Mouse (Mus musculus): ENCODE data around the gene Tnpo1. TPM values are rescaled to one million over a fixed set of nuclear protein-coding genes. Genes with fewer than 3 reads are reported as not detected.
"Not testable (repeated sequence)": the region's sequence is repeated elsewhere in the genome, so short reads cannot be mapped to it uniquely, and the experiment has no call there.

Gene Tnpo1
- polyA plus RNA-seq, 1 experiment from 2014 or later: 40.3 TPM

- H3K27ac ChIP-seq (replicated peaks; ENCODE audit: low read depth, low read length); H3K4me1 ChIP-seq (ENCODE audit: control insufficient read depth, insufficient read depth, low read length); H3K27me3 ChIP-seq (replicated peaks; ENCODE audit: control insufficient read depth, insufficient read depth, low read length); H3K9ac ChIP-seq (ENCODE audit: low read depth, low read length); DNase-seq (ENCODE audit: low spot score); H3K9me3 ChIP-seq (ENCODE audit: control insufficient read depth, low read length); H3K4me3 ChIP-seq (ENCODE audit: low read depth, low read length); ATAC-seq (ENCODE audit: low read depth); H3K36me3 ChIP-seq (ENCODE audit: control insufficient read depth, insufficient read depth, low read length); H3K4me2 ChIP-seq (ENCODE audit: low read depth, low read length): not testable (repeated sequence)
- WGBS: 71% methylated on average over 4 of the region's 4 CpGs
Observed at GRCm38 (mm10) chr13:98816981-98817660, 109.1 kb downstream of the Tnpo1 start.

- ATAC-seq (ENCODE audit: low read depth): no peak
- WGBS: 83% methylated on average over 9 of the region's 9 CpGs
- DNase-seq (ENCODE audit: low spot score): no peak
- H3K4me3 ChIP-seq (ENCODE audit: low read depth, low read length): no peak overlapping the region
- no peak overlapping the region for H3K9ac ChIP-seq (ENCODE audit: low read depth, low read length)
- no peaks in the 10 kb centered on the region for H3K9me3 ChIP-seq (ENCODE audit: control insufficient read depth, low read length)
- no peaks in the 10 kb centered on the region for H3K27me3 ChIP-seq (replicated peaks; ENCODE audit: control insufficient read depth, insufficient read depth, low read length)
- H3K36me3 ChIP-seq (ENCODE audit: control insufficient read depth, insufficient read depth, low read length): no peaks in the 10 kb centered on the region
- H3K4me1 ChIP-seq (ENCODE audit: control insufficient read depth, insufficient read depth, low read length): peaks cover 9% of the 10 kb centered on the region
- no peak overlapping the region for H3K4me2 ChIP-seq (ENCODE audit: low read depth, low read length)
- no peak overlapping the region for H3K27ac ChIP-seq (replicated peaks; ENCODE audit: low read depth, low read length)
Observed at GRCm38 (mm10) chr13:98816571-98816970, 109.6 kb downstream of the Tnpo1 start.

GRCm38 (mm10) chr13:98815147-98815785 lies 110.9 kb downstream of the Tnpo1 start, which contains the start of gene Fcho2:
Fcho2 (minus strand) TSS chr13:98815449.
- DNase-seq (ENCODE audit: low spot score): peak; percentile 98
- Histone ChIP-seq H3K4me3 (ENCODE audit: low read depth, low read length) (peak within 1 kb of the TSS; percentile 91), H3K9ac (ENCODE audit: low read depth, low read length) (peak within 1 kb of the TSS; percentile 98), H3K4me2 (ENCODE audit: low read depth, low read length) (peak within 1 kb of the TSS; percentile 62), H3K36me3 (ENCODE audit: control insufficient read depth, insufficient read depth, low read length) (no peaks in the 10 kb centered on the region), H3K9me3 (ENCODE audit: control insufficient read depth, low read length) (no peaks in the 10 kb centered on the region), H3K27me3 (replicated peaks; ENCODE audit: control insufficient read depth, insufficient read depth, low read length) (no peaks in the 10 kb centered on the region), H3K27ac (replicated peaks; ENCODE audit: low read depth, low read length) (peak within 1 kb of the TSS; percentile 98), H3K4me1 (ENCODE audit: control insufficient read depth, insufficient read depth, low read length) (peaks cover 9% of the 10 kb centered on the region)
- ATAC-seq (ENCODE audit: low read depth): peak; percentile 98
- under 1% methylated on average over 41 of the region's 61 CpGs for WGBS

GRCm38 (mm10) chr13:98814275-98815040 lies 111.7 kb downstream of the Tnpo1 start:
- H3K4me1 ChIP-seq (ENCODE audit: control insufficient read depth, insufficient read depth, low read length): peaks cover 9% of the 10 kb centered on the region
- peak overlapping the region; percentile 62 for H3K4me2 ChIP-seq (ENCODE audit: low read depth, low read length)
- peak overlapping the region; percentile 98 for H3K9ac ChIP-seq (ENCODE audit: low read depth, low read length)
- peak; percentile 54 for DNase-seq (ENCODE audit: low spot score)
- H3K4me3 ChIP-seq (ENCODE audit: low read depth, low read length): peak overlapping the region; percentile 91
- H3K9me3 ChIP-seq (ENCODE audit: control insufficient read depth, low read length): no peaks in the 10 kb centered on the region
- peak overlapping the region; percentile 98 for H3K27ac ChIP-seq (replicated peaks; ENCODE audit: low read depth, low read length)
- peak; percentile 30 for ATAC-seq (ENCODE audit: low read depth)
- no peaks in the 10 kb centered on the region for H3K27me3 ChIP-seq (replicated peaks; ENCODE audit: control insufficient read depth, insufficient read depth, low read length)
- WGBS: under 1% methylated on average over 17 of the region's 81 CpGs
- no peaks in the 10 kb centered on the region for H3K36me3 ChIP-seq (ENCODE audit: control insufficient read depth, insufficient read depth, low read length)

GRCm38 (mm10) chr13:98813596-98814274 lies 112.4 kb downstream of the Tnpo1 start:
- H3K27me3 ChIP-seq (replicated peaks; ENCODE audit: control insufficient read depth, insufficient read depth, low read length): no peaks in the 10 kb centered on the region
- H3K36me3 ChIP-seq (ENCODE audit: control insufficient read depth, insufficient read depth, low read length): no peaks in the 10 kb centered on the region
- H3K9me3 ChIP-seq (ENCODE audit: control insufficient read depth, low read length): no peaks in the 10 kb centered on the region
- H3K4me3 ChIP-seq (ENCODE audit: low read depth, low read length): peak overlapping the region; percentile 91
- peak overlapping the region; percentile 62 for H3K4me2 ChIP-seq (ENCODE audit: low read depth, low read length)
- no peak for DNase-seq (ENCODE audit: low spot score)
- peaks cover 9% of the 10 kb centered on the region for H3K4me1 ChIP-seq (ENCODE audit: control insufficient read depth, insufficient read depth, low read length)
- ATAC-seq (ENCODE audit: low read depth): no peak
- H3K27ac ChIP-seq (replicated peaks; ENCODE audit: low read depth, low read length): peak overlapping the region; percentile 98
- WGBS: 26% methylated on average over 12 of the region's 12 CpGs
- H3K9ac ChIP-seq (ENCODE audit: low read depth, low read length): peak overlapping the region; percentile 98

- DNase-seq (ENCODE audit: low spot score): no peak
- ATAC-seq (ENCODE audit: low read depth): no peak
- Histone ChIP-seq H3K4me1 (ENCODE audit: control insufficient read depth, insufficient read depth, low read length) (peaks cover 9% of the 10 kb centered on the region), H3K9ac (ENCODE audit: low read depth, low read length) (no peak overlapping the region), H3K36me3 (ENCODE audit: control insufficient read depth, insufficient read depth, low read length) (no peaks in the 10 kb centered on the region), H3K27ac (replicated peaks; ENCODE audit: low read depth, low read length) (no peak overlapping the region), H3K9me3 (ENCODE audit: control insufficient read depth, low read length) (no peaks in the 10 kb centered on the region), H3K27me3 (replicated peaks; ENCODE audit: control insufficient read depth, insufficient read depth, low read length) (no peaks in the 10 kb centered on the region), H3K4me2 (ENCODE audit: low read depth, low read length) (peak overlapping the region; percentile 62), H3K4me3 (ENCODE audit: low read depth, low read length) (peak overlapping the region; percentile 91)
- WGBS: 86% methylated on average over 2 of the region's 2 CpGs
Observed at GRCm38 (mm10) chr13:98813167-98813566, 113.0 kb downstream of the Tnpo1 start.

- no peak overlapping the region for H3K4me2 ChIP-seq (ENCODE audit: low read depth, low read length)
- no peaks in the 10 kb centered on the region for H3K27me3 ChIP-seq (replicated peaks; ENCODE audit: control insufficient read depth, insufficient read depth, low read length)
- 68% methylated on average over 4 of the region's 4 CpGs for WGBS
- no peak overlapping the region for H3K27ac ChIP-seq (replicated peaks; ENCODE audit: low read depth, low read length)
- H3K9me3 ChIP-seq (ENCODE audit: control insufficient read depth, low read length): no peaks in the 10 kb centered on the region
- H3K4me1 ChIP-seq (ENCODE audit: control insufficient read depth, insufficient read depth, low read length): peaks cover 9% of the 10 kb centered on the region
- no peak overlapping the region for H3K4me3 ChIP-seq (ENCODE audit: low read depth, low read length)
- no peaks in the 10 kb centered on the region for H3K36me3 ChIP-seq (ENCODE audit: control insufficient read depth, insufficient read depth, low read length)
- ATAC-seq (ENCODE audit: low read depth): no peak
- H3K9ac ChIP-seq (ENCODE audit: low read depth, low read length): no peak overlapping the region
- DNase-seq (ENCODE audit: low spot score): no peak
Observed at GRCm38 (mm10) chr13:98812285-98812684, 113.9 kb downstream of the Tnpo1 start.

GRCm38 (mm10) chr13:98810143-98810542 lies 116.0 kb downstream of the Tnpo1 start:
- Histone ChIP-seq H3K36me3 (ENCODE audit: control insufficient read depth, insufficient read depth, low read length) (peaks cover 4% of the 10 kb centered on the region), H3K9me3 (ENCODE audit: control insufficient read depth, low read length) (no peaks in the 10 kb centered on the region), H3K4me1 (ENCODE audit: control insufficient read depth, insufficient read depth, low read length) (peaks cover 9% of the 10 kb centered on the region), H3K9ac (ENCODE audit: low read depth, low read length) (no peak overlapping the region), H3K27ac (replicated peaks; ENCODE audit: low read depth, low read length) (no peak overlapping the region), H3K4me2 (ENCODE audit: low read depth, low read length) (no peak overlapping the region), H3K27me3 (replicated peaks; ENCODE audit: control insufficient read depth, insufficient read depth, low read length) (no peaks in the 10 kb centered on the region), H3K4me3 (ENCODE audit: low read depth, low read length) (no peak overlapping the region)
- WGBS: 55% methylated on average over 6 of the region's 6 CpGs
- DNase-seq (ENCODE audit: low spot score): peak; percentile 58
- no peak for ATAC-seq (ENCODE audit: low read depth)

Data from embryonic facial prominence, embryonic 14.5 days (tissue).